Mouse (Mus musculus) ES-E14 (cell line): ENCODE results near the gene Gm8300. TPM values are rescaled to one million over a fixed set of nuclear protein-coding genes. Genes with fewer than 3 reads are reported as not detected.
"Not testable (repeated sequence)": the region's sequence is repeated elsewhere in the genome, so short reads cannot be mapped to it uniquely, and the experiment has no call there.

Experiments used
- DNase-seq: peaks from one replicate; pipeline ENCODE4 v3.0.0-alpha.2; 2013; ENCODE audit warnings: low read depth, low spot score
- H3K27ac ChIP-seq: 2 replicates; pipeline ENCODE4 v1.5.1; 2012; ENCODE audit warnings: low read depth, mild to moderate bottlenecking, low read length, moderate library complexity, mixed read lengths; ENCODE audit not compliant: poor library complexity, insufficient read depth, severe bottlenecking
- H3K36me3 ChIP-seq: 2 replicates; pipeline ENCODE4 v1.6.1; 2012; ENCODE audit warnings: mild to moderate bottlenecking, low read length, moderate library complexity, mixed read lengths; ENCODE audit not compliant: control insufficient read depth, poor library complexity, insufficient read depth, severe bottlenecking
- H3K4me1 ChIP-seq, 2 experiments: fragments of 150-350 bp in 1 of 2; sonication (generic) in 1 of 2; 2 replicates each; pipeline ENCODE4 v1.6.1; 2012; ENCODE audit warnings: low read length in 2 of 2, mild to moderate bottlenecking in 1 of 2, mixed read lengths in 1 of 2; ENCODE audit not compliant: control insufficient read depth in 2 of 2, insufficient read depth in 2 of 2, poor library complexity in 1 of 2
- H3K4me3 ChIP-seq, 2 experiments: fragments of 150-350 bp in 1 of 2; sonication (generic) in 1 of 2; 2 replicates each; pipeline ENCODE4 v1.5.1; 2012; ENCODE audit warnings: low read length in 2 of 2, low read depth in 1 of 2, mild to moderate bottlenecking in 1 of 2, mixed read lengths in 1 of 2; ENCODE audit not compliant: insufficient read depth in 1 of 2, poor library complexity in 1 of 2, severe bottlenecking in 1 of 2
- H3K9ac ChIP-seq: 2 replicates; pipeline ENCODE4 v1.6.1; 2012; ENCODE audit warnings: low read depth, mild to moderate bottlenecking, low read length, mixed read lengths; ENCODE audit not compliant: poor library complexity, insufficient read depth, severe bottlenecking
- H3K9me3 ChIP-seq: fragments of 150-350 bp; sonication (generic); 2 replicates; pipeline ENCODE4 v1.6.1; 2012; ENCODE audit warnings: low read depth, mild to moderate bottlenecking, low read length; ENCODE audit not compliant: control insufficient read depth, insufficient read depth
- CHD2 ChIP-seq: IDR thresholded peaks from 2 replicates; pipeline ENCODE4 v1.6.1; 2014; ENCODE audit warnings: mild to moderate bottlenecking, low read depth, low read length, inconsistent platforms
- HCFC1 ChIP-seq: IDR thresholded peaks from 2 replicates; pipeline ENCODE4 v1.6.1; 2012; ENCODE audit warnings: low read length, inconsistent platforms, borderline replicate concordance; ENCODE audit not compliant: insufficient read depth
- MAFK ChIP-seq: IDR thresholded peaks from 2 replicates; pipeline ENCODE4 v1.6.1; 2014; ENCODE audit warnings: mild to moderate bottlenecking, low read depth, low read length, inconsistent platforms; ENCODE audit not compliant: insufficient read depth
- ZC3H11A ChIP-seq: IDR thresholded peaks from 2 replicates; pipeline ENCODE4 v1.6.1; 2012; ENCODE audit warnings: low read depth, mild to moderate bottlenecking, inconsistent platforms, low read length, borderline replicate concordance
- ZNF384 ChIP-seq: IDR thresholded peaks from 2 replicates; pipeline ENCODE4 v1.6.1; 2012; ENCODE audit warnings: low read depth, low read length, inconsistent platforms
- in situ Hi-C, 2 experiments: fragments of 600-800 bp; cut with MboI; formaldehyde crosslinking; loops; one replicate each; pipeline ENCODE4 v1.15.1; 2025; ENCODE audit warnings: low sequenced_read_pairs in 2 of 2, inconsistent platforms in 1 of 2; ENCODE audit not compliant: unreplicated experiment in 2 of 2
- total RNA-seq: library from RNA; depleted of rRNA; stranded (reverse); fragments of 300-350 nt; gene quantifications from 2 replicates; pipeline ENCODE4 v1.2.3, GENCODE M21; 2012

Gene Gm8300
- total RNA-seq, 1 experiment: 24.1 TPM

DNA sequence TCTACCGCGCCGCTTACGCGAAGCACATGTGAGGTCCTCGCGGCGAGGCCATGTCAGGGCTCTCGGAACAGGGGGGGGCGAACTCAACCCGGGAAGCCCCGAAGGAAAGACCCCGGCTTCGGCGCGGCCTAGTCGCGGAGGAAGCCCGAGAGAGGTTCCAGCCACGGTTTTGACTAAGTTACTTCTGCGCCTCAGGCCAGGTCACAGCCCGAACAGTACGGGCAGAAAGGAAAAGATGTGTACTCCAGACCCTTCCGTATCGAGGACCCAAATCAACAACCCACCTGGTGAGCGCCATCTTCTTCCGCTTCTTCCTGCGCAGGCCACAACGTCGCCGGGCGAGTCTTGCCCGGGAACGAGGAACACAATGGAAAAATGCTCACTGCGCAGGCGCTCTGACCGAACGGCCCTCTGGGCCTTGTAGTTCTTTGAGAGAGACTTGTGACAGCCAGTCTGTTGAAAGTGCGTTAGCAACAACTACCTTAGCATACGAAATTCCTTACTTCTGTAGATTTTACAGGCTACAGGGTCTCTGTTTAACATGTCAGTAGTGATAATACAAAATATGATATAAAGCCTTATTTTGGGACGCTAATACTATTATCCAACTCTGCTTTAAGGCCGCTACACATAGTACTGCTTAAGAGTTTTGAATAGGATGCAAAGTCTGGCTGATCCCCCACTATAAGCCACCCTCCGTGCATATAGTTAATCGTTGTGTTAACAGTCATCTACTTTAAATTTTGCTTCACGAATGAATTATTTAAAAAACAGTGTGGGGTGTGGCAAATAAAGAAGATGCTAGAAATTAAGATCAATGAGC, 41.9 kb upstream of the Gm8300 start, which contains the start of gene Snw1:
TSS of gene Snw1 (minus strand) at position 311 of the 823 bp plus-strand sequence.
- in situ Hi-C loops: no loop called here
- peak; percentile 93 for DNase-seq
- TF ChIP-seq ZC3H11A (peak; percentile 9; the same call in 1 of the 2 replicates), ZNF384 (no peak), MAFK (no peak), HCFC1 (peak; percentile 100), CHD2 (peak; percentile 54; the same call in 1 of the 2 replicates)
- Histone ChIP-seq H3K9me3 (no peaks in the 10 kb centered on the region), H3K4me1 (peaks cover 0 to 5% of the 10 kb centered on the region in 2 experiments; a peak in 1 of 4 replicates), H3K4me3 (peak within 1 kb of the TSS; percentile 76 to 90), H3K36me3 (peaks cover 9% of the 10 kb centered on the region), H3K27ac (peak within 1 kb of the TSS; percentile 73), H3K9ac (peak within 1 kb of the TSS; percentile 94)

DNA sequence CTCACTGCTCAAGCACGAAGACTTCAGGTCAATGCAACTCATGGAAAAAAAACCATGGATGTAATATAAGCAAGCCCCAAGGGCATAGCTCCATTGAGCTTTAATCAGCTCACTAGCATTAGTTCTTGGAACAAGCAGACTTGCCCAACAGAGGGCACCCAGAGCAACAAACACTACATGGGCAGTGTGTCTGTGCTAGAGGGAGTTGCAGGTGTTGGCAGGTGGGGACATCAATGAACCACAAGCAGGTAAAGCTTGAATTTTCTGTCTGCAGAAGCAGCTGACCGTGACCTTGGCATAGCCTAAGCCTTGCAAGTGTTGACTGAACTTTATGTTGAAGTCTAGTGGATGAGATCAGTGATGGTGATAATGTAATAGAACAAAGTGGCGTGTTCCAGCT, 39.4 kb upstream of the Gm8300 start:
- in situ Hi-C loops: no loop called here
- Histone ChIP-seq H3K4me3 (no peak overlapping the region), H3K4me1 (peaks cover 0 to 5% of the 10 kb centered on the region in 2 experiments; a peak in 1 of 4 replicates)

DNA sequence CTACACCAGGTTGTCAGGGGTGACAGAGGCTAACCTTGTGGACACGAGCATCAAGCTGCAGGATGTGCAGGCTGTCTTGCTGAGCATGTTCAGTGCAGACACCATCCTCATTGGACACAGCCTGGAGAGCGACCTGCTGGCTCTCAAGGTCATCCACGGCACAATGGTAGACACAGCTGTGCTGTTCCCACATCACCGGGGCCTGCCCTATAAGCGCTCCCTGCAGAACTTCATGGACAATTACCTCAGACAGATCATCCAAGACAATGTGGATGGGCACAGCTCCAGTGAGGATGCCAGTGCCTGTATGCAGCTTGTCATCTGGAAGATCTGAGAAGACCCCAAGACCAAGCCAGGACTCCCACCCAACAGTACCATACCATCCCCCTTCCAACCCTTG, 31.6 kb upstream of the Gm8300 start:
- H3K27ac ChIP-seq, DNase-seq, H3K4me1 ChIP-seq, H3K36me3 ChIP-seq, H3K9me3 ChIP-seq, in situ Hi-C loops, H3K9ac ChIP-seq, H3K4me3 ChIP-seq: not testable (repeated sequence)

More for the DNA sequence above, 39.4 kb upstream of the Gm8300 start:
- Histone ChIP-seq H3K9ac (no peak overlapping the region), H3K9me3 (no peaks in the 10 kb centered on the region), H3K27ac (no peak overlapping the region), H3K36me3 (peaks cover 6% of the 10 kb centered on the region)
- no peak for DNase-seq
- TF ChIP-seq CHD2 (no peak), MAFK (no peak), ZC3H11A (no peak), ZNF384 (no peak), HCFC1 (no peak)

DNA sequence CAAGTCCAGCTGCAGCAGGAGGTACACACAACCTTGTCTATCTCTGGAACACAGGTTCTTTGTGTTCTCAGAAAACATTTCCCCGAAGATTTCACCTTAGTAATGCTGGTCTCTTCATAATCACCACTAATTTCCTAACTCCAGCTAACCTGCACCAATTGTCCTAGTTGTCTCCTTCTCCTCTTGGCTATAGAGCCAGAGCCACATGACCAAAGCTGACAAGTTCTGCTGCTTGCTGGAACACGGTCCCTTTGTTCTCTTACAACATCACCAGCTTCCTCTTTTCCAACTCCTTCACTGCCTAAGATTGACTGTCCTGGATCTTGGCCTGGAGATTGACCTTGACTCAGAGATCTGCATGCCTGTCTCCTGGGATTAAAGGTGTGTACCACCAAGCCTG, 25.4 kb upstream of the Gm8300 start:
- in situ Hi-C loops, H3K4me3 ChIP-seq, H3K4me1 ChIP-seq, H3K36me3 ChIP-seq, H3K27ac ChIP-seq, H3K9ac ChIP-seq, DNase-seq, H3K9me3 ChIP-seq: not testable (repeated sequence)

DNA sequence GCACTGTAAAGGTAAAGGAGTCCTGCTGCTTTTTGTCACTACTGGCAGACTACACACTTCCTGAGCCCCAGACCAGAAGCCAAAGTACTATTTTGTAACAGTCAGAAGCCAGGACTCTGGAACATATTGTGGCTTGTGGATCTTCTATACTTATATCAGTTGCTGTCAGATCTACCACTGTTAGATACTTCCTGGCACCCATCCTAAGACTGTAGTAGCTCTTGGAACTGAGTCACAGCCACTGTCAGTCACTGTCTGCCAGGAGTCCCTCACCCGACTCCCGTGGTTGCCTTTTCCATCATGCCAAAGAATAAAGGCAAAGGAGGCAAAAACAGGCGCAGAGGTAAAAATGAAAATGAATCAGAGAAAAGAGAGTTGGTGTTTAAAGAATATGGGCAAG, 19.7 kb upstream of the Gm8300 start, which contains the start of gene Gm5788:
TSS of gene Gm5788 (plus strand) at position 301 of the 400 bp plus-strand sequence.
- H3K9ac ChIP-seq, H3K4me1 ChIP-seq, DNase-seq, in situ Hi-C loops, H3K9me3 ChIP-seq, H3K27ac ChIP-seq, H3K36me3 ChIP-seq, H3K4me3 ChIP-seq: not testable (repeated sequence)

DNA sequence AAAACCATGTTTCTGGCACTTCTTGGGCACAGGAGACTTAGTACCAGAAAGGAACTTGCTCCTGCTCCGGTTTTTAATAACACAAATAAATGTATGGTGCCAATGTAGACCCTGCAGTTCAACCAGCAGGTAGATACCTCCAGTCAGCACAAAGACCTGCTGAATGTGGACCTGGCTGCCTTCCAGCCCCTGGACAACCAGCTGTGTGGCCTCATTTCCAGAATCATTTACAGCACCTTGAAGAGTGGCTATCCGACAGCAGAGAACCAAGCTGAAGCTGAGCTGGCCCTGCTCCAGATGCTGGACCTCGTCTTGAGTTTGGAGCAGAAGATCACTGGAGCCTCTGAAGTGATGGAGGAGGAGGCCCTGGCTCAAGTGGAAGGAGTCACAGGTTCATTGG, 5.5 kb downstream of the Gm8300 start:
- not testable (repeated sequence) for H3K4me3 ChIP-seq, H3K4me1 ChIP-seq, H3K9ac ChIP-seq, DNase-seq, H3K27ac ChIP-seq, H3K9me3 ChIP-seq, H3K36me3 ChIP-seq
- in situ Hi-C loops: loop anchor here in 1 of 2 experiments (10.0 kb wide), 1 partner anchor 405 kb away; no protein-coding TSS in a partner anchor
